Mouse (Mus musculus): ENCODE measurements around the gene Tcf20. TPM values are rescaled to one million over a fixed set of nuclear protein-coding genes. Genes with fewer than 3 reads are reported as not detected.

Gene Tcf20
- 13.7 TPM in 2 replicates for polyA plus RNA-seq (2016; fragmentation: Nextera tagmentation; extraction: Ambion mirVana)

DNA sequence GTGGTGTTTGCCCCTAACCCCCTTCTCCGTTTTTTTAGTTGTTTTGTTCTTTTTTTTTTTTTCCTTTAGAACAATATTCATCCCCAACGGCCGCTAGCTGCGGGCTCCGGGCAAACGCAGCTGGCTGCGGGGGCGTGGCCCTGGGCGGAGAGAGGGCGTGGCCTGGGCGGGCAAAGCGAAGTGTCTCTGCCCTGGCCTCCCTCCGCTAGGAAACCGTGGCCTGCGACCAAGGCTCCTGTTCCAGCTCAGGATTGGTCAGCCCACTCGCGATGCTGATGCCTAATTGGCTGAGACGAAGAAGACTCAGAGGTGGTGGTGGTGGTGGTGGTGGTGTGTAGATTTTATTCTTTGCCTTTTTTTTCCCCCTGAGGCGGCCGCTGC is at the start of gene Tcf20:
Tcf20 (minus strand) TSS at position 141 of the 381 bp plus-strand sequence.
- Histone ChIP-seq H3K27ac (replicated peaks) (no peak within 1 kb of the TSS), H3K27me3 (peaks cover 51% of the 10 kb centered on the region), H3K4me2 (replicated peaks) (peak within 1 kb of the TSS; percentile 81), H3K4me1 (peaks cover 81% of the 10 kb centered on the region), H3K36me3 (no peaks in the 10 kb centered on the region), H3K9ac (replicated peaks) (peak within 1 kb of the TSS; percentile 53), H3K9me3 (no peaks in the 10 kb centered on the region), H3K4me3 (peak within 1 kb of the TSS; percentile 47)
- ATAC-seq (ENCODE audit: low FRiP score, low read depth): peak; percentile 86
- WGBS: 1% methylated on average over 16 of the region's 20 CpGs

DNA sequence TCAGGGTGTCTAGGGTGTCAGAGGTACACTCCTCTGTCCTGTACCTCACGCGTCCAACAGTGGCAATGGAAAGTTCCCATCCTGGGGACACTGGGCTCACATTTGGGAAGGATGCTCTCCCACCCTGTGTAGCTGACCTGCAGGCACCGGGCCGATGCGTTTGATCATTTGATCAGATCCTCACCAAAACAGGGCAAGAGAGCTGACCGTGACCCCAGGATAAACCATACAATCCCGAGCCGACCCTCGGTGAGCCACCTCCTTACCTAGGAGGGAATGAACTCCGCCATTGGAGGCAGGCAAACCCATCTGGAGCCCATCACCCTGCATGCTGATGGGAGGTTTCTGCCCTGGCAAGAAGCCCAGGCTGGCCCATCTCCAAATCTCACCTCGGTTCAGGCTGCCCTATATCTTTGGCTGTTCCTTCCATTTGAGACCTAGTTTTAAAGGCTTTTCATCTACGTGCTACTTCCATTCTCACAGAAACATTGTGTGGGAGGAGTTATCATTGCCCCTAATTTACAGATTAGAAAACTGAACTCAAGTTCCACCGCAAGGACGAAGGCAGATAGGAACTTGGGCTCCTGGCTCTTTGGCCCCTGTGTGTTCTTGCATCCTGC is 49.3 kb upstream of the Tcf20 start:
- Histone ChIP-seq H3K36me3 (no peaks in the 10 kb centered on the region), H3K4me2 (replicated peaks) (no peak overlapping the region)

DNA sequence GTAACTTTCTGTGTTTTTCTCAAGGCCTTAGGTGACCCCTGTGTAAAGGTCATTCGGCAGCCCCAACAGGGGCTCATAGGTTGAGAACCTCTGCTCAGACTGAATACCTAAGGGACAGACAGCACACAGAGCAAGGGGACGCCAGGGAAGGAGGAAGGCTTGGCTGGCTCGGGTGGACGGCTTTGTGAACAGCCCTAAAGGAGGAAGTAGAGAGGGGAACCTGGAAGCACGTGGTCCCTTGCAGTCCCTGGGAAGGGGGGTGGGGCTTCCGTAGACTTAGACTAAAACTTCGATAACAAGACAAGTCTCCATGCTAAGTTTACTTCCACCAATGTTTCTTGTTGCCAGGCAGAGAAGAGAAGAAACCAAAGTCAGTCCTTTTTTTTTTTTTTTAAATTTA is 48.4 kb upstream of the Tcf20 start:
- Histone ChIP-seq H3K9ac (replicated peaks) (no peak overlapping the region), H3K4me2 (replicated peaks) (no peak overlapping the region), H3K9me3 (no peaks in the 10 kb centered on the region), H3K4me3 (no peak overlapping the region), H3K36me3 (no peaks in the 10 kb centered on the region), H3K27ac (replicated peaks) (no peak overlapping the region), H3K4me1 (peaks cover 54% of the 10 kb centered on the region), H3K27me3 (peaks cover 83% of the 10 kb centered on the region)
- 60% methylated on average over 7 of the region's 7 CpGs for WGBS
- ATAC-seq (ENCODE audit: low FRiP score, low read depth): no peak

More for the DNA sequence above, 49.3 kb upstream of the Tcf20 start:
- Histone ChIP-seq H3K27ac (replicated peaks) (no peak overlapping the region), H3K4me3 (no peak overlapping the region), H3K4me1 (peaks cover 50% of the 10 kb centered on the region), H3K9ac (replicated peaks) (no peak overlapping the region), H3K9me3 (no peaks in the 10 kb centered on the region), H3K27me3 (peaks cover 75% of the 10 kb centered on the region)
- no peak for ATAC-seq (ENCODE audit: low FRiP score, low read depth)
- WGBS: 86% methylated on average over 14 of the region's 14 CpGs

DNA sequence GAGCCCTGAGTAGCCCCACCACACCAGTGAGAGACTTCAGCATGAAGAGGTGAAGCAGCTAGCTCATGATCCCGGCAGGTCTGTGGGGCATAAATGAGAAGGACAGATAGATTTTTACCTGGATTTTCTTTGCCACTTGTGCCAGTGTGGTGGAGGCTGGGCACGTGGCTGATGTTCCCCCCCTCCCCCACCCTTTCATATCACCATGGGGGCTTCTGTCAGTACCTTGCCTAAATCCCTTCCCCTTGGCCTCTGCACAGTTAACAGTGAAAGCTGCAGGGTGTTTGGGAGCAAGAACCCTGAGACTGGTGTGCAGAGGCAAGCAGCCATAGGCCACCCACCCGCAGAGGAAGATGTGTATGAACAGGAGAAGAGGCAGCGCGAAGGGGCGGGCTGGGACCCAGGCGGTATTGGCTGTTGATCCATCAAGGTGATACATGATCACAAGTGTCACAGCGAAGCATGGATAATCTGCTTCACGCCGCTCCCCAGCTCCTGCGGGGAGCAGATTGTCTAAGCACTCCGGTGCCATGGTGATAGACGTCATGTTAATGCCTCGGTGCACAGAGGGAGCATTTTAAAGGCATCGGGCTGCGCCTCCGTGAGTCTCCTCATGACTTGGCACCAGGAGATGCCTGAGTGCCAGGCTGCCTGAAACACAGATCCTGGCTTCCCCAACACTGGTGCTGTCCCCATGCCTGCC is 46.8 kb upstream of the Tcf20 start:
- H3K36me3 ChIP-seq: no peaks in the 10 kb centered on the region
- H3K4me1 ChIP-seq: peaks cover 59% of the 10 kb centered on the region
- peak overlapping the region; percentile 38 for H3K4me2 ChIP-seq (replicated peaks)
- ATAC-seq (ENCODE audit: low FRiP score, low read depth): peak; percentile 10
- no peak overlapping the region for H3K4me3 ChIP-seq
- H3K9me3 ChIP-seq: no peaks in the 10 kb centered on the region
- 4% methylated on average over 17 of the region's 17 CpGs for WGBS
- 0 out of 2 replicates have a peak overlapping the region, but pooled peaks have one; percentile 0 for H3K27ac ChIP-seq (replicated peaks)
- no peak overlapping the region for H3K9ac ChIP-seq (replicated peaks)
- H3K27me3 ChIP-seq: peaks cover 74% of the 10 kb centered on the region

DNA sequence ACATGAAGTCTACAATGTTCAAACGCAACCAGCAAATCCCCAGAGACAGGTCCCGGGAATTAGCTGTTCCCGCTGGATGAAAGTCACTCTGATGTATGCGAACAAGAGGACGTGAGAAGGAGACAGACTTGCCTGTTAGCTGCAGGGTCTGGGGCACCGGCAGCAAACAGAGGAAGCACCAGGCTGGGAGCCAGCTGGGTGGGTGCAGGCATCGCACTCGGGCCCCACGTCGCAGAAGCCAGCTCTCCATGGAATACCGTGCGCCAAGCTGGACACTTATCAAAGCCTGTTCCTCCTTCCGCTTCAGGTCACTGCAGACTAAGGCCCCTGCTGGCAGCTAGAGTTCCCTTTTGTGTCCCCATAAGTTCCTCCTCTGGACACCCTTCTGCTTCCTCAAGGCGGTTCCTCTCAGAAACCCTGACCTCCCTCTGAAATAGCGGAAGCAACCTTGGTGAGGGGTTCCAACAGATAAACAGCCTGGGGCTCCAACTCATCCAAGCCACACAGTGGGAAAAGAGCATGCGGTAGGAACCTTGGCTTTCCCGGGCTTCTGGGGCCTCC is 45.4 kb upstream of the Tcf20 start, which contains the start of gene Nfam1:
Nfam1 (minus strand) TSS at position 326 of the 561 bp plus-strand sequence.
- Histone ChIP-seq H3K36me3 (no peaks in the 10 kb centered on the region), H3K9ac (replicated peaks) (no peak within 1 kb of the TSS), H3K9me3 (no peaks in the 10 kb centered on the region), H3K4me1 (peaks cover 55% of the 10 kb centered on the region), H3K4me2 (replicated peaks) (0 out of 2 replicates have a peak within 1 kb of the TSS, but pooled peaks have one; percentile 2), H3K27ac (replicated peaks) (no peak within 1 kb of the TSS), H3K27me3 (peaks cover 60% of the 10 kb centered on the region), H3K4me3 (no peak within 1 kb of the TSS)
- no peak for ATAC-seq (ENCODE audit: low FRiP score, low read depth)
- WGBS: 30% methylated on average over 17 of the region's 17 CpGs

DNA sequence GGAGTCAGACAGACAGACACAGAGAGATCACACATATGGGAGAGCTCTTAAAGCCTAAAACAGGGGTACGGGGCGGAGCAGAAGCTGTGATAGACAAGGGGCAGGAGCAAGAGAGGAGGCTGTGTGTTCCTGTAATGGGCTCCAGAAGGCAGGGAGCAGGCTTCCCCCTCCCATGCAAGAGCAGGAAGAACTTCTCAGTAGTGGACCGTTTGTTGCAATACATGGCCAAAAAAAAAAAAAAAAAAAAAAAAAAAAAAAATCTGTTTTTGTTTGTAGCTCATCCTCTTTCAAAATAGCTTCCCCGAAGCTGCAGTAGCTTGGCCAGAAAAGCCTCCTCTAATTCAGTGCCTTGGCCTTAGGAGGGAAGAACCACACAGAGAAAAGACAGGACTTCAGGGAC is 43.2 kb upstream of the Tcf20 start:
- H3K4me1 ChIP-seq: peaks cover 60% of the 10 kb centered on the region
- H3K9ac ChIP-seq (replicated peaks): no peak overlapping the region
- ATAC-seq (ENCODE audit: low FRiP score, low read depth): no peak
- H3K27me3 ChIP-seq: peaks cover 66% of the 10 kb centered on the region
- peak overlapping the region; percentile 76 for H3K27ac ChIP-seq (replicated peaks)
- no peak overlapping the region for H3K4me2 ChIP-seq (replicated peaks)
- H3K4me3 ChIP-seq: no peak overlapping the region
- 58% methylated on average over 4 of the region's 4 CpGs for WGBS
- H3K36me3 ChIP-seq: no peaks in the 10 kb centered on the region
- H3K9me3 ChIP-seq: no peaks in the 10 kb centered on the region

DNA sequence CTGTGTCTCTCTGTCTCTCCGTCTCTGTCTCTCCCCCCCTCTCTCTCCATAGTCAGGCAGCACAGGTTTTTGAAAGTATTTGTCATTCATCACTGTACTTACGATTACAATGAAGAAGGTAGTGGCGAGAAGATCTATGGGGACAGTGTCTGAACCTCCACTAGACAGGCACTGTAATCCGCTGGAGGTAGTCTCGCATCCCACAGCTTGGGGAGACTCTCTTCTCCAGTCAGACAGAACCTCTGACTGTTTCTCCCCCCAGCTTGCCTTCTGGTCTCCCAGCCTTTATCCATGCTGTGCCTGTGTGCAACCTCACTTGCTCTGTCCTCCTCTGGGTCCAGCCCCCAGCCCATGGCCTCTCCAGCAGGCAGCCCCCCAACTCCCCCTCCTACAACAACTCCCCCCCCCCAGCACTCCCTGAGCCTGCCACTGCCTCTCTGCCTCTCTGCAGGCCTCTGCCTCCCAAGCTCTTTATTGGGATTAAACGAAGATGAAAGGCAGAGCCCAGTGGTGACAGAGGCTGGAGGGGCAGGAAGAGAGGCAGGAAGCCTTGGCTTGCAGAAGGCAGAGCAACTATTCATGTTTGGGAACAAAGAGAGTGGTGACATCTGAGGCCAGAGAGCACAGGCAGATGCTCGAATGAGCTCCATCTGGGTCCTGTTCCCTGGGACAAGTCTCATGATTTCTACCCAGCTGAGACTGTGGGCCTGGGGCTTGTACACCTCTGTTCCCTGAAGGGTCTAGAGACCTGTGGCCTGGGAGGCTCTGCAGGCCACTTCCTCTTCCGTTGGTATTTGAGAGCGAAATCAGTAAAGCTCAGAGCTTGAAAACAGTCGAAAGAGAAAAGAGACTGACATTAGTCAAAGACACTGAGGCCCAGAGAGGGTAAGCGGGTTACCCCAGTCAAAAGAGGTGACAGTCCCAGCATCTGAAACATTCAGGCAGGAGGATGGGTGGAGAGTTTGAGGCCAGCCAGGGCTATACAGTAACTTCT is 42.4 kb upstream of the Tcf20 start:
- Histone ChIP-seq H3K36me3 (no peaks in the 10 kb centered on the region), H3K27me3 (peaks cover 67% of the 10 kb centered on the region), H3K4me1 (peaks cover 66% of the 10 kb centered on the region), H3K27ac (replicated peaks) (peak overlapping the region; percentile 76), H3K9me3 (no peaks in the 10 kb centered on the region), H3K4me2 (replicated peaks) (peak overlapping the region; percentile 7), H3K9ac (replicated peaks) (peak overlapping the region; percentile 42; the same call in 1 of the 2 replicates), H3K4me3 (no peak overlapping the region)
- peak; percentile 70 for ATAC-seq (ENCODE audit: low FRiP score, low read depth)
- WGBS: 15% methylated on average over 11 of the region's 11 CpGs

DNA sequence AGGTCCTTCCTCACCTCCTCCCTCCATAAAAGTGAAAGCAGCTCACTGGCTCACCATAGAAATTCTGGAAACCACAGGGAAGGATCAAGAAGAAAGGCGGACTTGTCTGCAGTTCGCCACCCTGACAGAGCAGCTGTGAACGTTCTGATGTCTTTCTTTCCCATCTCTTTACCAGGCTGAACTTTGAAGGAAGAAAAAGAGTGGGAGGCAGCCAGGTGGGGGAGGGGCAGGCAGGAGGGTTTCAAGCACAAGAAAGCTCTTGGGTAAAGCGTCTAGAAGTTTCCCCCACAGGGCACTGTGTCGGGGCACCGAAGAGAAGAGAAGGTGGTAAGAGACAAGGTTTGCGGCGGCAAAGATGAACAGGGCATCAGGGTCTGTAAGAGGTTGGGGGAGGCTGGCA is 38.5 kb upstream of the Tcf20 start:
- Histone ChIP-seq H3K4me3 (no peak overlapping the region), H3K4me2 (replicated peaks) (no peak overlapping the region), H3K9me3 (no peaks in the 10 kb centered on the region), H3K36me3 (no peaks in the 10 kb centered on the region), H3K9ac (replicated peaks) (0 out of 2 replicates have a peak overlapping the region, but pooled peaks have one; percentile 0), H3K4me1 (peaks cover 45% of the 10 kb centered on the region), H3K27ac (replicated peaks) (no peak overlapping the region), H3K27me3 (peaks cover 57% of the 10 kb centered on the region)
- WGBS: 57% methylated on average over 8 of the region's 8 CpGs
- no peak for ATAC-seq (ENCODE audit: low FRiP score, low read depth)

DNA sequence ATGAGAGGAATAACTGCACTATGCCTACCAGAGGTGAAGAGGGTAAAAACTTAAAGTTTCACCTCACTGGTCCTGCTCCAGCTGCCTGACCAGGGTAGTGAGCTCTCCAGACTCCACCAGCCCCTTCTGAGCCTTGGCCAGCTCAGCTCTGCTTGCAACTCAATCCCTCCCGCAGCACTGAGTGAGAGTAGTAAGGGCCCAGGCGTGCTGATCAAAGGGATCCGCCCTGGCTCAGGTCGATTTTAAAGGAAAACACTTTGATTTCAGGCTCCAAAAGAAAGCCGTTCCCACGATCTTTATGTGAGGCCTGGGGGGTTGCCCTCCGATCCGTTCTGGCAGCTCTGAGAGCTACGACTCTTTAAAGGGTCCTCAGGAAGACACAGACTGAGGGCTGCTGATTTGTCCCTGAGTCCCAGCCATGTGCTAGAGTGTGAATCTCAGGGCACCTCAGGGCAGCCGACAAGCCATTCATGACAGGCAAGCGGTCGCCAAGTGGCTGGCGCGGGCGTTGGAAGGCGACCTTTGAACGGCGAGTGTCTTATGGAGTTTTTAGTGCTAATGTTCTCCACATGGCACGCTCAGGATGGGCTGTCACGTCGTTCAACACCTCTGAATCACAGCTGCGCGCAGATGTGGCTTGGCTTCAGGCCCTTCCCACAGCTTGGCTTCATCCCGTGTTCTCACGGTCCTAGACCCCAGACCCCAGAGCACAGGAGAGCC is 37.5 kb upstream of the Tcf20 start:
- Histone ChIP-seq H3K4me2 (replicated peaks) (no peak overlapping the region), H3K4me1 (peaks cover 38% of the 10 kb centered on the region), H3K27me3 (peaks cover 57% of the 10 kb centered on the region), H3K27ac (replicated peaks) (no peak overlapping the region), H3K36me3 (no peaks in the 10 kb centered on the region), H3K9me3 (no peaks in the 10 kb centered on the region), H3K4me3 (no peak overlapping the region), H3K9ac (replicated peaks) (no peak overlapping the region)
- ATAC-seq (ENCODE audit: low FRiP score, low read depth): no peak
- WGBS: 22% methylated on average over 25 of the region's 25 CpGs

DNA sequence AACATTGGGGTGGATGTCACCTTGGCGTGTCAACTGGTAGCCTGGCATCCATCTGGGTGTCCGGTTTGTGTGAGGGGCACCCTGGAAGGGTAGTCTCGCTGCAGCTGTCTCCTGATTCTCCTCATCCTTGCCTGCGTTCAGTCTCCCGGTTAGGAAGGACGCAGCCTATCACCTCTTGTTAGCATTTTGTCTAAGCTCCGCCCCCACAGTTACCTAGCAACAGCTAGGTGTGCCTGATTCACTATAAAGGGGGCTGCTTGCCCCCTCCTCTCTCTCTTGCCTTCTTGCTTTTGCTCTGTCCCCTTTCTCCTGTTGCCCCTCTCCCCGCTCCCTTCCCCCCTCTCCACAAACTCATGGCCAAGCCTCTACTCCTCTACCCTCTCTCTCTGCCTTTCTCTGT is 35.3 kb upstream of the Tcf20 start:
- WGBS: 29% methylated on average over 8 of the region's 8 CpGs
- no peak overlapping the region for H3K4me3 ChIP-seq
- H3K27me3 ChIP-seq: peaks cover 67% of the 10 kb centered on the region
- no peaks in the 10 kb centered on the region for H3K36me3 ChIP-seq
- H3K4me1 ChIP-seq: peaks cover 34% of the 10 kb centered on the region
- H3K4me2 ChIP-seq (replicated peaks): no peak overlapping the region
- no peak for ATAC-seq (ENCODE audit: low FRiP score, low read depth)
- H3K9me3 ChIP-seq: 0 out of 2 replicates have a peak, but pooled peaks cover 4% of the 10 kb centered on the region
- H3K27ac ChIP-seq (replicated peaks): no peak overlapping the region
- H3K9ac ChIP-seq (replicated peaks): no peak overlapping the region
